Mouse (Mus musculus) gastrocnemius, postnatal 36 days (tissue): Measurements from ENCODE around the gene Prkag3. TPM values are rescaled to one million over a fixed set of nuclear protein-coding genes. Genes with fewer than 3 reads are reported as not detected.
A peak's percentile ranks its signal among the peaks of the same experiment; 100 is the strongest.

Experiments used
- DNase-seq, 2 experiments: peaks; one replicate each; pipeline ENCODE4 v3.0.0; 2022
- intact Hi-C: fragments of 180-260 bp; cut with DNase I; formaldehyde crosslinking; loops from one replicate; pipeline ENCODE4 v1.15.1; 2025
- long read RNA-seq, 2 experiments: library from polyadenylated mRNA; stranded (forward); transcript quantifications; one replicate each; pipeline ENCODE4 v2.0.0; 2021
- total RNA-seq, 2 experiments: library from RNA; stranded (reverse); gene quantifications; 2 replicates each; pipeline ENCODE4 v1.2.3; 2021

Gene Prkag3
- 10 to 100 TPM; 63.9 to 90.3 TPM for total RNA-seq
- long read RNA-seq, experiment 1, transcript Prkag3-206 (14 exons, 2,832 nt), result major isoform, 35 of 101 reads
- long read RNA-seq, experiment 1, partial matches to known transcripts, result 38 of 101 reads
- long read RNA-seq, experiment 1, other reads (novel, unspliced or antisense), result 28 of 101 reads
- long read RNA-seq, experiment 2, transcript Prkag3-206 (14 exons, 2,832 nt), result major isoform, 40 of 87 reads
- long read RNA-seq, experiment 2, partial matches to known transcripts, result 24 of 87 reads
- long read RNA-seq, experiment 2, other reads (novel, unspliced or antisense), result 23 of 87 reads

DNA sequence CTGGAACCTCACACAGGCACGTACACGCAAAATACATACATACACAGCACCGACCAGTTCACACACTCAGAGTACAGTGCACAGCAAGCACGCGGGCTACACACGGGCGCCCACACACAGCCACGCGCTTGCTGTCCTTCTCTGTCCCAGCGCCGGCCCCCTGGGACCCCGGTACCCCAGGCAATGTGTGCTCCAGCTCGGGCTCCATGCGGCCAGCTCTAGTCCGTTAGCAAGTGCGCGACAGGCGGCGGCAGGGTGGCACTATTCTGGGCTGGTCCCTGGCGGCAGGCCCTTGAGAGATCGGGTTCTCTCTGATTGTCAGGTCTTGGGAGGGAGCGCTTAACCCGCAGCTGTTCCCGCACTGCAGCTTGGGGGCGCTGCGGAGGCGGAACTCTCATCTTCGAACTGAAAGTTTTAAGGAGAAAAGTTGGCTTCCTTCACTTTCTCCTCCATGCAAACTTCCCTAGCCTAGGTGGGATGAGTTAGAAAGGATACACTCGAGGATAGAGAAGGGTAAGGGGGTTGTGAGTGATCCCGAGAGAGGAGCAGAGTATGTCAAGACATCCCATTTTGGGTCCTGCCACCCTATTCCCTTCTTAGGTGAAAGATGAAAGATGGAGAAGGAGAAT lies at the start of gene Prkag3:
Prkag3 (minus strand) TSS at position 579 of the 629 bp plus-strand sequence.
- peak; percentile 77 to 78 for DNase-seq

DNA sequence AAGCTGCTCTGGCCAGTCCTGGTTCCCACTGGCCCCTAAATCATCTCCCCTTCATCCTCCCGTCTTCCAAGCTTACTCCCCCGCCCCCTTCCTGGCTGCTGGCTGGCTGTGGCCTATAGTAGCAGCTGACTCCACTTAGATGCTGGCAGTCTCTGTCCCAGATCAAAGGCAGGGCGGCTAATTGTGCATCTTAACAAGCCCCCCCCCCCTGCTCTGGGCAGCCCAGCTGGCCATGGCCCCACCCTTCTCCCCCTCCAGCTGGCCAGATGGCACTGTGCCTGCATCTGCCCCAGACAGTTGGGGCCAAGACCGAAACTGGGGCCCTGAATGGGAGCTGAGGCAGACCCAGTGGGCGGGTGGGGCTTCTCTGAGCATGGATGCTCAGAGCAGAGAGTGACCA lies 48.4 kb upstream of the Prkag3 start:
- intact Hi-C loops, result no loop called here
- no peak for DNase-seq

More for the DNA sequence above, at the start of gene Prkag3:
- intact Hi-C loops, result no loop called here

GRCm38 (mm10) chr1:74795145-74795529 lies 46.1 kb upstream of the Prkag3 start:
- DNase-seq, result no peak
- intact Hi-C loops, result no loop called here

DNA sequence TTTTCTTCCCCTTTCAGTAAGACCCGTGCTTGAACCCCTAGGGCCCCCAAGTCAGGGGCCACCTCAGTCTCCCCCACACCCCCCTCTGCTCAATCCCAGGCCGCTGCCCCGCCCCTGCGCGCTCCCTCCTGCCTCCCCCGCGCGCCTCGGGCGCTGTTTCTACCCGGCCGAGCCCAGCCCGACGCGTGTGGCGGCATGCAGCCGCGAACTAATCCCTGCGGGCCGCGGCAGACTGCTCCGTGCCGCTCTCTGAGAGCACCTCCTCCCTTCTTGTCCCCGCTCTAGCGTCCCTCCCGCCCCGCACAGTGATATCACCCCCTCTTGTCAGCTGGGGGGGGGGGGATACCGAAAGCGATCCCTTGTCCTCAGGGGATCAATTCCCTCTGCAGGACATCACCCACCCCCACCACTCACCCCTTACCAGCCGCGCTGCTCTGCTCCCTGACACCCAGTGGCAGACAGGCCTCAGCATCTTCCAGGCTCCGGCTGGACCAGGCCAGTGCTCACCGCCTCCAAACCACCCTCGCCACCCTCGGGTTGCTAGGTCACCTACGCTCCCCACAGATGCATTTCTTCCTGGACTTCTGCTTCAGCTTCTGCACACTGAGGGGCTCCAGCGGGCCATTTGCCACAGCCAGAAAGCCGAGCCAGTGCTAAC lies 45.6 kb upstream of the Prkag3 start:
- no peak for DNase-seq
- intact Hi-C loops, result no loop called here

DNA sequence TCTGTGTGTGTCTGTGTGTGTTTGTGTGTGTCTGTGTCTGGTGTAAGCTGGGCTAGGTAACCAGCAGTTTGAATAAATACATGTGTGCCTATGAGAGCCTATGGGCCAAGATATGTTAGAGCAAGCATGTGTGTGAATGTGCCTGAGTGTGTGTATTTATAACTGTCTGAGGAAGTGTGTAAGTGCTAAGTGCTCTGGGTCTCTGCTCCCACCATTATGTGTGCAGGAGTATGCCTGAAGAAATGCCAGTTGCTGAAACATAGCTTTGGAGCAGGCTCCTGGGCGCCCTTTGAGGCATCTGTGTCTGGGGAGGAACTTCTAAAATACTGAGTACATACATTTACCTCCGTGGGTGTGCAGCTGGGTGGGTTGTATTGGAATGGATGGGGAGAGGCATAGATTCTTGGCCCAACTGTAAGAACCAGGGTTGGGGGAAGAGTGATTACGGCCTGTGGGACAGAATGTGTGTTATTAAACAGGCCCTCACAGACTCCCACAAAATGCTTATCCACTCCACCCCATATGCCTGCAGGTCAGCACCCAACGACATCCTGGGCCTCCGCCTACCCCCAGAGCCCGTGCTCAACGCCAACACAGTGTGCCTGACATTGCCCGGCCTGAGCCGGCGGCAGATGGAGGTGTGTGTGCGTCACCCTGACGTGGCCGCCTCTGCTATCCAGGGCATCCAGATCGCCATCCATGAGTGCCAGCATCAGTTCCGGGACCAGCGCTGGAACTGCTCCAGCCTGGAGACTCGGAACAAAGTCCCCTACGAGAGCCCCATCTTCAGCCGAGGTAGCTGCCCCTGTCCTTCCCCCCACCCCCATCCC lies 44.0 kb upstream of the Prkag3 start:
- no peak for DNase-seq
- intact Hi-C loops, result no loop called here

DNA sequence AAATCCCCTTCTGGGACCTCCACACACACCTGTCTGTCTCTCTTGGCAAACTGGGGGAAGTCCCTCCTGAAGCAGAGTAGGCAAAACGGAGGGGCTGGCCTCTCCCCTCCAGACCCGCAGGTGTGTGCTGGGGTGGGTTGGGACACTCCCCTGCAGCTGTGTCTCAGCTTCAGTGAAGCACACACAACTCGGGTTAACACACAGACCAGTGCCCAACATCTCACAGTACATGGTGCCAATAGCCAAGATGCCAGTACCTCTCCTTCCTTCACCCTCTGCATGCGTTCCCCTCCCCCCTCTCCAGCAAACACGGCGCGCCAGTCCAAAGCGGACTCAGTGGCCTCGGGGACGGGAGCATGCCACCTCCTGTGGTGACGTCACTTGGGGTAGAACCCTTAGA lies 42.2 kb upstream of the Prkag3 start, which contains the start of gene Wnt10a:
Wnt10a (plus strand) TSS at position 268 of the 400 bp plus-strand sequence.
- intact Hi-C loops, result no loop called here
- DNase-seq, result no peak

GRCm38 (mm10) chr1:74790095-74790494 lies 41.1 kb upstream of the Prkag3 start:
- intact Hi-C loops, result no loop called here
- no peak for DNase-seq

- no peak for DNase-seq
- intact Hi-C loops, result loop anchor here (2.0 kb wide), 2 partner anchors 18 to 24 kb away; no protein-coding TSS in a partner anchor
These were observed 39.7 kb upstream of the Prkag3 start for GRCm38 (mm10) chr1:74788603-74789176.

DNA sequence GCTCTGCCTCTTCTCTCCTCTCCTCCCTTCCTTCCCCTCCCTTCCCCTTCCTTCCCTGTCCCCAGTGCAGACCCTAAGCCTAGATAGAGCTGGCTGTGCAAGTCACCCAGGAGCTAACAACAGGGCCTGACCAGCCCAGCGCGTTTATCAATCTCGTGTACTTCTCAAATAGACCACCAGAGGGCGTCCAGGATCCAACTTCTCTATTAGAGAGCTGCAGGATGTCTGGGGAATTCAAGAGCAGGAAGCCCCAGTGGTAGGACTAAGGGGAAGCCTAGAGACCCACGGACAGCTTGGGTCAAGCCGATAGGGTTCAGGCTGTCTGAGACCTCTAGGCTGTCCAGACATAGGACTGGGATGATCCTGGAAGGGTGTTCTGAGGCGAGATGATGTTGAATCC lies 38.8 kb upstream of the Prkag3 start:
- DNase-seq, result peak; percentile 54 to 63
- intact Hi-C loops, result loop anchor here (2.0 kb wide), 2 partner anchors 19 to 23 kb away; no protein-coding TSS in a partner anchor

DNA sequence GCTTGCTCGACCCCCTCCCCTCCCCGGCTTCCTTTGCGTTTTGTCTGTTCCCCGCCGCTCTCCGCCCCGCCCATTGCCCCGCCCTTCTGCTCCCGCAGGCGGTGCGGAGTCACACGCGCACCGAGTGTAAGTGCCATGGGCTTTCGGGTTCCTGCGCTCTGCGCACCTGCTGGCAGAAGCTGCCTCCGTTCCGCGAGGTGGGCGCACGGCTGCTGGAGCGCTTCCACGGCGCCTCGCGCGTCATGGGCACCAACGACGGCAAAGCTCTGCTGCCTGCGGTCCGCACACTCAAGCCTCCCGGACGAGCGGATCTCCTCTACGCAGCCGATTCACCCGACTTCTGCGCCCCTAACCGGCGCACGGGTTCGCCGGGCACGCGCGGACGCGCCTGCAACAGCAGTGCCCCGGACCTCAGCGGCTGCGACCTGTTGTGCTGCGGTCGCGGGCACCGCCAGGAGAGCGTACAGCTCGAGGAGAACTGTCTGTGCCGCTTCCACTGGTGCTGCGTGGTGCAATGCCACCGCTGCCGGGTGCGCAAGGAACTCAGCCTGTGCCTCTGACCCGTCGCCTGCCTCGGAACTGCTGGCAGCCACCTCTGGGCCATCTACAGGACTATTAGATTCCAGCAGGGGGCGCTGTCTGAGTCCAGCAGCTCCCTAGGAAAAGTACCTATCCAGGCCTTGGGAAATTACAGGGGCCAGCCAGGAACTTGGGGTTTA lies 35.2 kb upstream of the Prkag3 start:
- DNase-seq, result peak; percentile 39 to 52
- intact Hi-C loops, result no loop called here

- intact Hi-C loops, result no loop called here
- DNase-seq, result no peak
These were observed 34.5 kb upstream of the Prkag3 start for GRCm38 (mm10) chr1:74783554-74783953.

GRCm38 (mm10) chr1:74782045-74782444 lies 33.0 kb upstream of the Prkag3 start:
- DNase-seq, result no peak
- intact Hi-C loops, result no loop called here

DNA sequence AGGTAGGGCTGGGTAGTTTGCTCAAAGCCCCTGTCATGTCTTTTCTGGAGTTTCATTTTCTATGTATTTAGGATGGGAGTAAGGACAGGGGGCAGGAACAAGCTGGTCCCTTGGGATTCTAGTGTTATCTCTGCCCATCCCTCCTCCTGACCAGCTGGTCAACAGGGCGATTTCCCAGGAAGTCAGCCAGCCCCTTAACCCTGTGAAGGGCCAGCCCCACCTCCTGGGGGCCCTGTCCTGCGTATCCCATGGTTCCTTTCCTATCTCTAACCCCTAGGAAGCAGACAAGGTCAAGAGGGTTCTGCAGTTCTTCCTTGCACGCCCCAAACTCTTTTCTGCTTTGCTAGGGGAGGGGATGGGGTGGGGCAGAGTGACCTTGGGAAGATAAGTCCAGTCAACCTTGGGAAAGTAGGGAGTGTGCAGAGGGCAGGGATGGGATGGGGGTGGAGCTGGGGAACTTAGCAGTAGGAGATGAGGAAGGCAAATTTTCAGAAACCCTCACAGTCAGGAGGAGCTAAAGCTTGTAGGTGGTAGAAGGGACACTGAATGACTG lies 30.0 kb upstream of the Prkag3 start:
- DNase-seq, result no peak
- intact Hi-C loops, result no loop called here

- no peak for DNase-seq
- intact Hi-C loops, result no loop called here
These were observed 26.8 kb upstream of the Prkag3 start for GRCm38 (mm10) chr1:74775816-74776215.

DNA sequence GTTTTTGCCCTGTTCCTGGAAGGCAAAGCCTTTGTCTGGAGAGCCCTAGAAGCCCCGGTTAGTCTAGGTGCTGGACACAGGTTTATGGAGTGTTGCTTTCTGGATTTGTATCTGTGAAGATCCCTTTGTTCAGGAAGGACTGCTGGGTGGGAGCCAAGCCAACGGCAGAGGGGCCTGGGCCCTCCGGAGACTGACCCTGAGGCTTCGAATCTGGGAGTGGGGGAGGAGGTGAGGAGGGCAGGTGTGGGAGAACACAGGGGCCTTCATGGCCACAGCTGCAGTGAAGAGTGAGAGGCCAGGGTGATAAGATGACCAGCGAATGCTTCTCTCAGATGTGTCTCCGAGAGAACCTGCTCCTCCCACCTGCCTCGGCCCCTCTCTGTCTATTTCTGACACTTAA lies 25.0 kb upstream of the Prkag3 start:
- intact Hi-C loops, result no loop called here
- no peak for DNase-seq

DNA sequence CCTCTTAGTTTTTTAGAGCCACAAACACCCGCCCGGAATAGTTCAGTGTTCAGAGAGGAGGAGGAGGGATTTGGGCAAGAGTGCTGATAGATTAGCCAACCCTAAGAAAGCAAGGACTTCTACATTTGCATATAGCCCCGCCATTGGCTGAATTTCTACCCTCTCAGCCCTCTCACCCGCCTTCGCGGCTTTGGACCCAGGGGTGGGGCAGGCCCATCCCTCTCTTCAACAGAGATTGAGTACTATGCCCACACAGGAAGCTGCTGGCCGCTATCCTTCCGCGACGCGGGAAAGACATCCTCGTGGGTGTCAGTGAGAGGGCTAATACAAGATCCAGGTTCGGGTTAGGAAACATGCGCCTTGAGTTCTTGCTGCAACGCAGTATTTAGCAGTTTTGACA lies 24.1 kb upstream of the Prkag3 start:
- intact Hi-C loops, result no loop called here
- peak; percentile 59 to 71 for DNase-seq

GRCm38 (mm10) chr1:74771931-74772620 lies 23.1 kb upstream of the Prkag3 start:
- DNase-seq, result no peak
- intact Hi-C loops, result no loop called here

- intact Hi-C loops, result no loop called here
- DNase-seq, result no peak
These were observed 22.7 kb upstream of the Prkag3 start, which contains the start of gene Wnt6 for GRCm38 (mm10) chr1:74771845-74771930. Gene Wnt6, plus strand, starts transcription at chr1:74771892.

GRCm38 (mm10) chr1:74771467-74771844 lies 22.4 kb upstream of the Prkag3 start:
- no peak for DNase-seq
- intact Hi-C loops, result no loop called here
